Mouse (Mus musculus): ENCODE results near the gene Apba1. TPM values are rescaled to one million over a fixed set of nuclear protein-coding genes. Genes with fewer than 3 reads are reported as not detected.
A peak's percentile ranks its signal among the peaks of the same experiment; 100 is the strongest.

Gene Apba1
- polyA plus RNA-seq, 1 experiment from 2014 or later, result 2.2 TPM

- Histone ChIP-seq H3K4me2 (no peak overlapping the region), H3K4me3 (no peak overlapping the region), H3K9me3 (replicated peaks) (no peaks in the 10 kb centered on the region; the same call in 1 of the 2 replicates), H3K9ac (no peak overlapping the region), H3K27me3 (no peaks in the 10 kb centered on the region), H3K4me1 (no peaks in the 10 kb centered on the region), H3K36me3 (ENCODE audit: poor library complexity, severe bottlenecking) (no peaks in the 10 kb centered on the region), H3K27ac (no peak overlapping the region)
- no peak for ATAC-seq
- 89% methylated on average over 7 of the region's 7 CpGs for WGBS
These were observed 97.1 kb downstream of the Apba1 start for GRCm38 (mm10) chr19:23855832-23856231.

DNA sequence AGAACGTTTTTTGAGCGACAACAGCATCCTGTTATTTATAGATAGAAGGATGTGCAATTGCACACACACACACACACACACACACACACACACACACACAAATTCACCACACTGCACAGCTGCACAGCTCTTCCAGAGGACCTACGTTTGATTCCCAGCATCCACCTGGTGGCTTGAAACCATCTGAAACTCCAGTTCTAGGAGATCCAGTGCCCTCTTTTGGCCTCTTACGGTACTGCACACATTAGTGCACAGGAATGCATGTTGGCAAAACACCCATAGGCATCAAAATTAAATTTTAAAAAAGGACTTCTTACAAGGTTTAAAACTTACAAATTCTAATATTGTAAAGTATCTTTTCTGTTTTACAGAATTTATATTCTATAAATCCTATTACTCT, 99.4 kb downstream of the Apba1 start:
- H3K27ac ChIP-seq, result no peak overlapping the region
- H3K9me3 ChIP-seq (replicated peaks), result no peaks in the 10 kb centered on the region; the same call in 1 of the 2 replicates
- H3K9ac ChIP-seq, result no peak overlapping the region
- no peaks in the 10 kb centered on the region for H3K27me3 ChIP-seq
- H3K4me1 ChIP-seq, result 0 out of 2 replicates have a peak, but pooled peaks cover 3% of the 10 kb centered on the region
- H3K4me2 ChIP-seq, result no peak overlapping the region
- H3K4me3 ChIP-seq, result no peak overlapping the region
- H3K36me3 ChIP-seq (ENCODE audit: poor library complexity, severe bottlenecking), result no peaks in the 10 kb centered on the region
- WGBS, result 93% methylated on average over 4 of the region's 4 CpGs
- no peak for ATAC-seq

GRCm38 (mm10) chr19:23858781-23859180, 100.1 kb downstream of the Apba1 start:
- Histone ChIP-seq H3K4me1 (0 out of 2 replicates have a peak, but pooled peaks cover 5% of the 10 kb centered on the region), H3K4me2 (no peak overlapping the region), H3K36me3 (ENCODE audit: poor library complexity, severe bottlenecking) (no peaks in the 10 kb centered on the region), H3K9me3 (replicated peaks) (no peaks in the 10 kb centered on the region; the same call in 1 of the 2 replicates), H3K27me3 (no peaks in the 10 kb centered on the region), H3K27ac (no peak overlapping the region), H3K4me3 (no peak overlapping the region), H3K9ac (no peak overlapping the region)
- WGBS, result 93% methylated on average over 9 of the region's 9 CpGs
- ATAC-seq, result no peak

DNA sequence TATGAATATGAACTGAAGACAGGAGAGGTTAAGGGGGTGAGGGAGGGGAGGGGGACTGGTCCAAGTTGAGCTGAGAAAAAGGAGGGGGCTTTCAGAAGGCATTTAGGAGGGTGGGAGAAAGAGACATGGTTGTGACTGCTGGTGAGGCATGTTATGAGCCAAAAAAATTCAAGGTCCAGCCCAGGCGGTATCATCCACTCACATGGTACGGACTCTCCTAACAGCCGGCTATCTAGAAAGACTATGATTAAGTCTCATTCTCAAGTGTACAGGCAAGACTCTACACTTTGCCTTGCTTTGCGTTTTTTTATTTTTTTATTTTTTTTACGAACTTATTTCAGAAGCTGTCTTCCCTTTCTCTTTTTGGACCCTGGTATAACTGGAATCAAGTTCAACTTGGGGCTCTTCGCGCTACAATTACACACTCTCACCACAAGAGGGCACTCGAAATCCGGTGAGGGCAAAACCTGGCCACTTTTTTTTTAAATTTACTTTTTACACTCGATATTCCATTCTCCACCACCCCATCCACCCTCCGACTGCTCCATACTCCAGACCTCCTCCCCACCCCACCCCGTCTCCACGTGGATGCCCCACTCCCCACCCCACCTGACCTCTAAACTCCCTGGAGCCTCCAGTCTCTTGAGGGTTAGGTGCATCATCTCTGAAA, 101.6 kb downstream of the Apba1 start:
- H3K9me3 ChIP-seq (replicated peaks), result no peaks in the 10 kb centered on the region; the same call in 1 of the 2 replicates
- no peak overlapping the region for H3K4me3 ChIP-seq
- no peak overlapping the region for H3K27ac ChIP-seq
- H3K36me3 ChIP-seq (ENCODE audit: poor library complexity, severe bottlenecking), result no peaks in the 10 kb centered on the region
- ATAC-seq, result peak; percentile 73
- 30% methylated on average over 13 of the region's 13 CpGs for WGBS
- peaks cover 11% of the 10 kb centered on the region; the same call in 1 of the 2 replicates for H3K4me1 ChIP-seq
- no peak overlapping the region for H3K9ac ChIP-seq
- no peaks in the 10 kb centered on the region for H3K27me3 ChIP-seq
- H3K4me2 ChIP-seq, result no peak overlapping the region

DNA sequence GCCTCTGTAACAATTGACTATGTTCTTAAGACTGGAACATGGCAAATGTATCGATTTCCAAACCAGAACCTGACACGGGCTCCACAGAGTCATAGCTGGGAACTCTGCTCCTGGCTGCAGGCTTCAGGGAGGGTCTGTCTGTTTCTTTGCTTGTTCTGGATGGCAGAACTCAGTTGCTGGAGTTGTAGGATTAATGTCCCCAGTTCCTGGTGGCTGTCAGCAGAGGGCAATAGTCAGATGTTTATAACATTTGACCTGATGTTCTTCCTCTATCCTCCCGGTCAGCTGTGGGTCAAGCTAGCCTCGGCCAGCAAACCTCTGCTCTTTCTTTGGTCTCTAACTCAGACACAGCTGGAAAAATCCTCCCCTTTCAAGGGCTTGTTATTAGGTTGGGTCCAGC, 104.0 kb downstream of the Apba1 start:
- ATAC-seq, result no peak
- 40% methylated on average over 4 of the region's 4 CpGs for WGBS
- H3K27me3 ChIP-seq, result no peaks in the 10 kb centered on the region

GRCm38 (mm10) chr19:23863959-23864358, 105.3 kb downstream of the Apba1 start:
- ATAC-seq, result no peak
- Histone ChIP-seq H3K4me2 (no peak overlapping the region), H3K36me3 (ENCODE audit: poor library complexity, severe bottlenecking) (no peaks in the 10 kb centered on the region), H3K9me3 (replicated peaks) (no peaks in the 10 kb centered on the region), H3K27me3 (no peaks in the 10 kb centered on the region), H3K4me1 (peaks cover 11% of the 10 kb centered on the region; the same call in 1 of the 2 replicates), H3K4me3 (no peak overlapping the region), H3K27ac (no peak overlapping the region), H3K9ac (no peak overlapping the region)
- WGBS, result 23% methylated on average over 3 of the region's 3 CpGs

More for the DNA sequence above, 104.0 kb downstream of the Apba1 start:
- Histone ChIP-seq H3K9ac (no peak overlapping the region), H3K36me3 (ENCODE audit: poor library complexity, severe bottlenecking) (no peaks in the 10 kb centered on the region), H3K4me1 (peaks cover 11% of the 10 kb centered on the region; the same call in 1 of the 2 replicates), H3K4me2 (no peak overlapping the region), H3K9me3 (replicated peaks) (no peaks in the 10 kb centered on the region; the same call in 1 of the 2 replicates), H3K27ac (no peak overlapping the region), H3K4me3 (no peak overlapping the region)

DNA sequence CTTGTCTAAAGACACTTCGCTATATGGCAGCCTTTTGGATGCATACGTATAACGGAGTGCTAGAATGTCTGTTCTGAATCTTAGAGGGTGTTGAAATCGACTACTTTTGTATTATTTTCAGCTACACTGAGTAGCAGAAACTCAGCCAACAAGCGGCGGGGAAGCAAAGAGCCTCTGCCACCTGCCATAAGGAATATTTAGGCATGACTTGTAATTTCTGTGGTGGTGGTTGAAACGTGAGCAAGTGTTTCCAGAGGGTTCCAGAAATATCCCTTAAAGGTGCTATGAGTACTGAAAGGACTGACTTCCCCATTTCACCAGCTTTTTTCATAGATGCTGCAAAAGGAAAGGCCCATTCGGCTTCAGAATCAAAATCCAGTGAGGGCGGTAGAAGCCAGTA, 107.4 kb downstream of the Apba1 start:
- no peak overlapping the region for H3K27ac ChIP-seq
- no peak for ATAC-seq
- no peak overlapping the region for H3K4me3 ChIP-seq
- H3K27me3 ChIP-seq, result no peaks in the 10 kb centered on the region
- no peaks in the 10 kb centered on the region for H3K9me3 ChIP-seq (replicated peaks)
- H3K4me1 ChIP-seq, result peaks cover 11% of the 10 kb centered on the region; the same call in 1 of the 2 replicates
- H3K36me3 ChIP-seq (ENCODE audit: poor library complexity, severe bottlenecking), result no peaks in the 10 kb centered on the region
- H3K9ac ChIP-seq, result no peak overlapping the region
- WGBS, result 89% methylated on average over 9 of the region's 9 CpGs
- H3K4me2 ChIP-seq, result no peak overlapping the region

GRCm38 (mm10) chr19:23867052-23867451, 108.4 kb downstream of the Apba1 start:
- no peaks in the 10 kb centered on the region for H3K27me3 ChIP-seq
- ATAC-seq, result no peak
- peaks cover 11% of the 10 kb centered on the region; the same call in 1 of the 2 replicates for H3K4me1 ChIP-seq
- no peaks in the 10 kb centered on the region for H3K9me3 ChIP-seq (replicated peaks)
- no peak overlapping the region for H3K4me3 ChIP-seq
- no peak overlapping the region for H3K9ac ChIP-seq
- no peak overlapping the region for H3K4me2 ChIP-seq
- 86% methylated on average over 11 of the region's 11 CpGs for WGBS
- no peak overlapping the region for H3K27ac ChIP-seq
- H3K36me3 ChIP-seq (ENCODE audit: poor library complexity, severe bottlenecking), result no peaks in the 10 kb centered on the region

GRCm38 (mm10) chr19:23867589-23867988, 108.9 kb downstream of the Apba1 start:
- no peak overlapping the region for H3K9ac ChIP-seq
- H3K27ac ChIP-seq, result no peak overlapping the region
- H3K27me3 ChIP-seq, result no peaks in the 10 kb centered on the region
- H3K4me1 ChIP-seq, result peaks cover 11% of the 10 kb centered on the region; the same call in 1 of the 2 replicates
- WGBS, result 89% methylated on average over 7 of the region's 7 CpGs
- H3K36me3 ChIP-seq (ENCODE audit: poor library complexity, severe bottlenecking), result no peaks in the 10 kb centered on the region
- peak; percentile 42; the same call in 1 of the 2 replicates for ATAC-seq
- H3K4me2 ChIP-seq, result no peak overlapping the region
- no peaks in the 10 kb centered on the region for H3K9me3 ChIP-seq (replicated peaks)
- H3K4me3 ChIP-seq, result no peak overlapping the region

- Histone ChIP-seq H3K9ac (no peak overlapping the region), H3K4me3 (no peak overlapping the region), H3K4me2 (no peak overlapping the region), H3K36me3 (ENCODE audit: poor library complexity, severe bottlenecking) (no peaks in the 10 kb centered on the region), H3K9me3 (replicated peaks) (no peaks in the 10 kb centered on the region), H3K27me3 (no peaks in the 10 kb centered on the region), H3K27ac (no peak overlapping the region), H3K4me1 (no peaks in the 10 kb centered on the region)
- whole genome bisulfite sequencing, result 88% methylated on average over 6 of the region's 6 CpGs
- ATAC-seq, result no peak
These were observed 115.8 kb downstream of the Apba1 start for GRCm38 (mm10) chr19:23874502-23874901.

DNA sequence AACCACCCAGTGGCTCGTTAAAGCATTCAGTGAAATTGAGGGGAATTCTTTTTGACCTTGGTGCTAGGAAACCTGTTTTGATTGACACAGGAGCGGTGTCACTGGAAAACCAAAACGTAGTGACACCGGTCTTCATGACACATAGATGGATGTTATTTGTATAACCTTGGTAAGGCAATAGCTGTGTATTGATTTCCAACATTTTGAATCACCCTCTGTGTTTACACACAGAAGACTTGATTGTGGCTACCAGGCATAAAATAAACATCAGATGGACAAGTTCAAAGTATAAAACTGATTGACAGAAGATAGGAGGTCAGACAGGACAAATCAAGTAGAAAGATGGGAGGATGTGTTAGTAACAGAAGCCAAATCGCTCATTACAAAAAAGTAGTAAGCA, 117.1 kb downstream of the Apba1 start:
- ATAC-seq, result no peak
- H3K9me3 ChIP-seq (replicated peaks), result no peaks in the 10 kb centered on the region
- H3K4me1 ChIP-seq, result 0 out of 2 replicates have a peak, but pooled peaks cover 4% of the 10 kb centered on the region
- 70% methylated on average over 5 of the region's 5 CpGs for WGBS
- H3K36me3 ChIP-seq (ENCODE audit: poor library complexity, severe bottlenecking), result no peaks in the 10 kb centered on the region
- H3K4me2 ChIP-seq, result no peak overlapping the region
- no peaks in the 10 kb centered on the region for H3K27me3 ChIP-seq
- H3K9ac ChIP-seq, result no peak overlapping the region
- no peak overlapping the region for H3K4me3 ChIP-seq
- H3K27ac ChIP-seq, result no peak overlapping the region

GRCm38 (mm10) chr19:23879862-23880261, 121.2 kb downstream of the Apba1 start:
- Histone ChIP-seq H3K27ac (no peak overlapping the region), H3K4me3 (no peak overlapping the region), H3K4me2 (no peak overlapping the region), H3K9me3 (replicated peaks) (no peaks in the 10 kb centered on the region), H3K9ac (no peak overlapping the region), H3K27me3 (no peaks in the 10 kb centered on the region), H3K36me3 (ENCODE audit: poor library complexity, severe bottlenecking) (no peaks in the 10 kb centered on the region), H3K4me1 (0 out of 2 replicates have a peak, but pooled peaks cover 4% of the 10 kb centered on the region)
- peak; percentile 87 for ATAC-seq
- WGBS, result 76% methylated on average over 7 of the region's 7 CpGs

Data from forebrain, embryonic 13.5 days (tissue).